Mouse (Mus musculus) E14TG2a.4 (cell line): Measurements from ENCODE around the gene Mrps25.

ENCODE experiments used
- CTCF ChIP-seq: conservative IDR thresholded peaks from 2 replicates; pipeline ENCODE4 v1.5.1; 2014; ENCODE audit warnings: low read length
- POU5F1 ChIP-seq: IDR thresholded peaks from 2 replicates; pipeline ENCODE4 v1.6.1; 2014; ENCODE audit warnings: low read length, borderline replicate concordance

GRCm38 (mm10) chr6:92133617-92134016, 50.2 kb downstream of the Mrps25 start:
- TF ChIP-seq CTCF (no peak), POU5F1 (no peak)
